Mouse (Mus musculus): ENCODE data around the gene Rmnd5a. TPM values are rescaled to one million over a fixed set of nuclear protein-coding genes. Genes with fewer than 3 reads are reported as not detected.
A peak's percentile ranks its signal among the peaks of the same experiment; 100 is the strongest.
"Not testable (repeated sequence)": the region's sequence is repeated elsewhere in the genome, so short reads cannot be mapped to it uniquely, and the experiment has no call there.

Gene Rmnd5a
- 10 to 100 TPM; 90.8 to 96.3 TPM for total RNA-seq (2021)

DNA sequence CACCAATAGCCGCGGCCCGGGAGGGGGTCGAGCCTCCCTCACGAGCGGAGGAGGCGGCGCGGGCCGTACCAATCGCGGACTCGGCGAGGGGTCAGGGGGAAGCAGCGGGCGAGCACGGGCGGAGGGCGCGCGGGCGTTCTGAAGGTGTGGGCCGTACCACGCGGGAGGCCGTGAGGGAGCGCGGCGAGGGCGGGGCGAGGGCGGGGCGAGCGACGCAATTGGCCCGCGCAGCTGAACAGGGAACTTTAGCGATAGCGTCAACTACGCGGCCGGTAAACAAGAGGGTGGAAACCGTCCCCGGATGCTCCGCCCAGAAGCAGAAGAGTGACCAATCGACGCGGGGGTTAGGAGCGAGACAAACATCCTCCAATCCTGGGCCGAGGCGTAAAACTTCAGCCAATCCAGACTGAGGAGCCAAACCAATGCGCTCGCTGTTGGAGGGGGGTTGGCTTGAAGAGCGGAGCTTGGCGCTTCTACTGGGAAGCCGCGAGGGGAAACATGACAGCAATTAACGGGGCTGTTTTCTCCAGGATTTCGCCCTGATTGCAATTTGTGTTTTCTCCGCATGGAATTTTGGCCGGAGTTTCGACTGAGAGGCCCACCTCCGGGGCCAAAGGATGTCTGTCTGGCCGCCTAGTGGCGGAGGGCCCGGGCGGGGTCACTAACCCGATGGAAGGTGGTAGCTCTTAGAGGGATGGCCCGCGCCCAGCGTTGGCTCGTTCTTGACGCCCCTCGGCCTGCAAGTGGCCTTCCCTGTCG, at the start of gene Rmnd5a:
Gene Rmnd5a (minus strand): TSS at position 146 of the 759 bp plus-strand sequence.
- DNase-seq (ENCODE audit: extremely low spot score in 1 of 2, low spot score in 1 of 2) = peak; percentile 93 to 98

DNA sequence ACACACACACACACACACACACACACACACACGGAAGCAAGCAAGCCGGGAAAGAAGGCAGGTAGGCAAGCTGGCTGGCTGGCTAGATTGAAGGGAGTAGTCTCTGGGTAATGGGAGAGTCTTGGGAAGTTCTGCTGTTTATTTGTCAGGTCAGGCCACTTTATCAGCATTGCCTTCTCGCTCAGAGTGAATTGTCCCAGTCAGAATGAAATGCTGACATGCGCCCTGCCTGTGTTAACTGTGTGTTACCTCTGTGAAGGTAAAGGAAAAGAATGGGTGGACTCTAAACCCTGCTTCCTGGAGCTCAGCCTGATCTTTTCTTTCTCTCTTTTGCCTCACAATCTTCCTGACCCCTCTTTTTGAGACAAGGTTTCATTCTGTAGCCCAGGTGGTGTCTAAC, 47.5 kb upstream of the Rmnd5a start:
- DNase-seq (ENCODE audit: extremely low spot score in 1 of 2, low spot score in 1 of 2) = no peak

DNA sequence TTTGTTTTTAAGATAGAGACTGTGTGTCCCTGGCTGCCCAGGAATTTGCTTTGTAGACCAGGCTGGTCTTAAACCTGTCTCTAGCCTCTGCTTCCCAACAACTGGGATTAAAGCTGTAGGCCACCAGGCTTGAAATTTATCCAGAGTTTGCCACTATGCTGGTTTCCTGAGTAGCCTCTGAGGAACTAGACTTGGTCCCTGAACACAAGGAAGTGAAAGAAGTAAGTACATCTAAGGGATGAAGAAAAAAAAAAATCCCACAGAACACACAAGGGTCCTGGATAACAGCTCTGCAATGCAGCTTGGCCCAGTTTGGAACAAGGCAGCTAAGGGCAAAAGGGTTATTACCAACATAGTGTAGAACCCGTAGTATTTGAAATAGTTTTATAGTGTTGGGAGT, 46.4 kb upstream of the Rmnd5a start:
- DNase-seq (ENCODE audit: extremely low spot score in 1 of 2, low spot score in 1 of 2) = no peak

DNA sequence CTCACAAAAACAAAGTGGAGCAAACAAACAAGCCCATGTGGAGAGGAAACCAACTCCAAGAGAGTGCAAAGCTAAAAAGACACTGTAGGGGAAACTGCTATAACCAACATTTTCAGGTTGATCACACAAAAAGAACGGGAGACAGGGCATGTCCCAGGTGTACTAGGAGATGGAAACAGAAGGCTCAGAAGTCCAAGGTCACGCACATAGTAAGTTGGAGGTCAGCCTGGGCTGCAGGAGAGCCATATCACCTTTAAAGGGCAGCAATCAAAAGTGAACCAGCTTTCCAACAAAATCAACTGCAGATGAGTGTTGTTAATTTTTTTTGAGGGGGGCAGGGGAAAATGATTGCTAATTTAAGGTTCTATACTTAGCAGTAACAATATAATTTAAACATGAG, 45.8 kb upstream of the Rmnd5a start:
- no peak for DNase-seq (ENCODE audit: extremely low spot score in 1 of 2, low spot score in 1 of 2)

DNA sequence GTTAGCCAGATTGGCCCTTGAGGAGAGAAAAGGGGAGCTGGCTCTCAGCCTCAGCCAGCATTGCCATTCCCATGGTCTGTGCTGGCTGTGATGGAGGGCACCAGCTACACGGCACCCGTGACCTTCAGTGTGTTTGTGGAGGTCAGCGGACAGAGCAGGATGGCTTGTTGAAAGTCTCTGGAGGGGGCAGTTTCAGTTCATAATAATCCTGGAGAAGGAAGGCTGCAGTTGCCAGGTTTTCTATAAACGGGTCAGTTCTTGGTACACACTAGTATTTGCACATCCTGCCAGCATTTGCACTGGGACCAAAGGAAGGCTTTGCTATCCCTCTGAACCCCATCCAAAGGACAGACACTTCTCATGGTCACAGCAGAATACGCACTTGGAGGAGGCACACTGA, 44.8 kb upstream of the Rmnd5a start:
- no peak for DNase-seq (ENCODE audit: extremely low spot score in 1 of 2, low spot score in 1 of 2)

DNA sequence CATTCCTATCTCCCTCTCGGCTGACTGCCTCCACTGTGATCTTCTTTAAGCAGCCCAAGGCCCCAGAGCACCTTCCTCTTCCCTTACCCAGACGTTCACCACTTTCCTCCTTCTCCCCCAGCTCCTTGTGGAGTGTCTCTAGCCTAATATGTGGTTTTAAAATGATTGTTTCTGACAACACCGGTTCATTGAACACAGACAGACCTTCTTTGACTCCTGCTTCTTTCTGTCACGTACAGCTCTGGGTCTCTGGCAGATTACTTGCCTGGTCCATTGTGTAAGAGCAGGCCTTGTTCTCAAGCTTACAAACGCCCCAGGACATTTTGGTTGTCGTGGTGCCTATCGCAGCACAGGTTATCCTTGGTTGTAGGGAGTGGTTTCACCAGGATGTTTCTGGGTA, 40.7 kb upstream of the Rmnd5a start:
- no peak for DNase-seq (ENCODE audit: extremely low spot score in 1 of 2, low spot score in 1 of 2)

DNA sequence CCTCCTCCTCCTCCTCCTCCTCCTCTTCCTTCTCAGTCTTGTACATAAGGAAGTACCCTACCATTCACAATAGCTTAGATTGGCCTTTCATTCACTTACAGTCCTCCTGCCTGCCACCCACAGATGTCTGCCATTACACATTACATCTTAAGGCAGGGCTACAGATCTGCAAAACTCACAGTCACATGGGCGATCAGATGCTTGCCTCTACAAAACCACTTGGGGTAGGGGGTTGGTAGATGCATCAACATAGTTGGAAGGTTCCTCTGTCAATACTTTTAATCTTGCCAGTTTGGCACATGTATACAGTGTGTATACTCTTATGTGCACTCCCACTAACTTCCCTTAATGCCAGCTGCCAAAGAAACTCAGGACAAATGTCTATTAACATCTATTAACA, 39.7 kb upstream of the Rmnd5a start:
- DNase-seq (ENCODE audit: extremely low spot score in 1 of 2, low spot score in 1 of 2) = no peak

DNA sequence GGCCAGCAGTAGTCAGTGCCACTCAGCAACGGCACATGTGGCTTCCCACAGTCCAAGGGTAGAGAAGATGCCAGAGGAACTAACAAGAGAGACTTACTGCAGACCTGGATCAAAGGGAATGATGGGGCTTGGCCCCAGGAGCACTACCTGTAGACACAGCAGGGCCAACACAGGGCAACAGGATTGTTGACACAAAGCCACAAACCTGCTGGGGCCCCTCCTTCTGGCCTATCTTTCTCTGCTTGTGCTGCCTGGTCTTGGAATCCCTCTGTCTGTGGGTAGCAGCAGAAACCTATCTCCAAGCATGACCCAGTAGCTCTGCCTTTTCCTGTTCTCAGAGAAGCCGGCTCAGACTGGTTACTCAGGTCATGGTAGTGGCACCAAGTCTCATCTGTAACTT, 39.2 kb upstream of the Rmnd5a start:
- DNase-seq (ENCODE audit: extremely low spot score in 1 of 2, low spot score in 1 of 2) = not testable (repeated sequence)

DNA sequence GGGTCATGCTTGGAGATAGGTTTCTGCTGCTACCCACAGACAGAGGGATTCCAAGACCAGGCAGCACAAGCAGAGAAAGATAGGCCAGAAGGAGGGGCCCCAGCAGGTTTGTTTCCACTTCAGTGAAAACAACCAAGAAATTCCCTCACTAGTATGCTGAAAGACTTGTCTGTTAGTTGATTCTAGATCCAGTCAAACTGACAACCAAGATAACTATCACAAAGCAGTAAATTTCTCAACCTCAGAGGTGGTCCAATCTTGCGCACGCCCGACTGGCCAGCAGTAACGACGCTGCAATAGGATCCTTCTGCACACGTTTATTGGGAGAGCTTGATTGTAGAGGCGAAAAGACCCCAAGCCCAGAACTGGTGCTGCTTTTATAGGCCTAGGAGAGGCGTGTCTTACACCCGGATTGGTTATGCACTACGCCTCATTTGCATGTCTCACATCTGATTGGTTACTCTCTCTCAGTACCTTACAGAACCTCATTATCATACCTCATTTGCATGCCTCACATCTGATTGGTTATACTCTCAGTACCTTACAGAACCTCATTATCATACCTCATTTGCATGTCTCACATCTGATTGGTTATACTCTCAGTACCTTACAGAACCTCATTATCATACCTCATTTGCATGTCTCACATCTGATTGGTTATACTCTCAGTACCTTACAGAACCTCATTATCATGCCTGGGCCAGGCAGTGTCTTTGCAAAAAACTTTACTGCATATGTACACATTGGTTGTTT, 38.6 kb upstream of the Rmnd5a start:
- DNase-seq (ENCODE audit: extremely low spot score in 1 of 2, low spot score in 1 of 2) = not testable (repeated sequence)

DNA sequence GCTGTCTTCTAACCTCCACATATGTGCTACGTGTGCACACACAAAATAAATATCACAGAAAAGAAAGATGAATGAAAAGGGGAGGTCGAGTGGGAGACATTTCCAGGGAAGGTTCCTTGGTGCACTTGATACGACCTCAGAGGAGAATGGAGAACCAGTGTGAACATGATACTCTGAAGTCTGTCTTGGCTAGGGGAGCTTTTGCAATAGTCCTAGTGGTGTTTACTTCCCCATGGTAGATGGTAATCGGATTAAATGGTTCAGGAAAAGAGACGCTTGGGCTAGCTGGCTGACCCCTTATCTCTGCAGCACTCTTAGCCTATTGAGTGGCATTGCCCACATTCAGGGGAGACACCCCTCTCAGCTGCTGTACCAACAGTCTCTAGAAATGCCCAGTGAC, 36.3 kb upstream of the Rmnd5a start:
- DNase-seq (ENCODE audit: extremely low spot score in 1 of 2, low spot score in 1 of 2) = no peak

DNA sequence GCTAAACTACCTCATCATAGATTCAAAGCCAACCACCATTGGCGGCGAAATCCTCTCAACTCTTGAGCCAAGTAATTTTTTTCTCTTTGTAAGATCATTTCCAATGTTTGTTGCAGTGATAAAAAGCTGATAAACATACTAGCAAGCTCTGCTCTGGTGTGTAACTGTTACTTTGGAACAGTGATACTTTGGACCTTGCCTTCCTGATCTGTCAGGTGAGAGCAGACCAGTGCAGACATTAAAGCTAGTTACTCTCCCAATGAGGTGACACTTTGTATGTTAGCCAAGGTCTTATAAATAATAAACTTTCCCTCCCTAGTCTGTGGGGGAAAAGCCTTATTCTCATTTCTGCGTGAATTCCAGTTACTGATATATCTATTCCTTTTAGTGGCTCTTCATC, 35.2 kb upstream of the Rmnd5a start:
- no peak for DNase-seq (ENCODE audit: extremely low spot score in 1 of 2, low spot score in 1 of 2)

DNA sequence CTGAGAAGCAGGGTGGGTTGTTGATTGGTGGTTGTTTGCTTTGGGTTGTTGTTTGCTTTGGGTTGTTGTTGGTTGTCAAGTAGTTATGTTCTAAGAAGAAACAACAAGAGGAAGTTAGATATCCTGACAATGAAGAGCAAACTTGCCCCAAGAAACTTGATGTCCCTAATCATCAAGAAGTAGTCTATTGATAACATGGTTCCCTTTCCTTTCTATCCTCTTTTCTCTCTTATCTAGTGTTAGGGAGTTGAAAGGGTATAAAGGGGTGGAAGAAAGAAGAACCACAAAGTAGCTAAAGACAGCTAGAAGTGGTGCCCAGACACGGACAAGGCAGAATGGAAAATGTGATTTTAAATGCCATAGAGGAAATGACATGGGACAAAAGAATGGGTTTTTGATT, 32.3 kb upstream of the Rmnd5a start:
- DNase-seq (ENCODE audit: extremely low spot score in 1 of 2, low spot score in 1 of 2) = no peak

DNA sequence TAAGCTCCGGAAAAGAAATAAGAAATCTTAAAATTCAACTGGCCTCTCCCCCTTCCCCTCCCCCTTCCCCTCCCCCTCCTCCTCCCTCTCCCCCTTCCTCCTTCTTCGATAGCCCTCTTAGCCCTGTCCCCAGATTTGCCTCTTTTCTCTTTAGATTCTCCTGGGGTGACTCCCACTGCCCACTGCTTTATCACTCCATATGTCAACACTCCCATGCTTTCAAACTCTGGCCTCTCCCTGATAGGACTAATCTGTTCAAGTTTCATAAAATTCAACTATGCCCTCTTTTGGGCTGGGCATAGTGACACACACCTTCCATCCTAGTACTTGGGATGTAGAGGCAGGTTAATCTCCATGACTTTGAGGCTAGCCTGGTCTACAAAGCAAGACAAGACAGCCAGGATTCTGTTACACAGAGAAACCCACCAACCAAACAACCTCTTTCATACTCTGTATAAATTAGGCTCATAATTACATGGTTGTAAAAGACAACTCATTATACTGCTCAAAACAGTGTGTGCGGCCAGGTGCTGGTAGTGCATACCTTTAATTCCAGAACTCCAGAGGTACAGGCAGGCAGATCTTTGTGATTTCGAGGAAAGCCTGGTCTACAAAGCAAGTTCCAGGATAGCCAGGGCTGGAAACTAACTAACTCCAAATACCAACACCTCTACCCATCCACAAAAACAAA, 31.5 kb upstream of the Rmnd5a start:
- no peak for DNase-seq (ENCODE audit: extremely low spot score in 1 of 2, low spot score in 1 of 2)

DNA sequence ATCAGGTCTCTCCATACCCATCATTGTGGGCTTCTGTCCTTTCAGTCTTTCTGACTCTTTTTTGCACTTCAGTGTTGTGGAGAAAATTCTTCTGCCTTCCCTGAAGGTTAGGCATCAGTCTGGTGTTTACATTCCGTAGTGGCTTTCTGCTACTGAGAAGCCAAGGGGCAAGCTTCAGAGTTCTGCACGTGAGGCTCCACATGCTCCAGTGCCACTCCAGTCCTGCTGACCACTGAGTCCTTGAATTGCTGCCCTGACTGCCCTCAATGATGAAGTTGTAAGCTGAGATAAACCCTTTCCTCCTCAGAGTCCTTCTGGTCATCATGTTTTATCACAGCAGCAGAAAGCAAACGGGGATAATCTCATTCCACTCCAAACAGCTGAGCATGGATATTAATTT, 28.9 kb upstream of the Rmnd5a start:
- DNase-seq (ENCODE audit: extremely low spot score in 1 of 2, low spot score in 1 of 2) = no peak

DNA sequence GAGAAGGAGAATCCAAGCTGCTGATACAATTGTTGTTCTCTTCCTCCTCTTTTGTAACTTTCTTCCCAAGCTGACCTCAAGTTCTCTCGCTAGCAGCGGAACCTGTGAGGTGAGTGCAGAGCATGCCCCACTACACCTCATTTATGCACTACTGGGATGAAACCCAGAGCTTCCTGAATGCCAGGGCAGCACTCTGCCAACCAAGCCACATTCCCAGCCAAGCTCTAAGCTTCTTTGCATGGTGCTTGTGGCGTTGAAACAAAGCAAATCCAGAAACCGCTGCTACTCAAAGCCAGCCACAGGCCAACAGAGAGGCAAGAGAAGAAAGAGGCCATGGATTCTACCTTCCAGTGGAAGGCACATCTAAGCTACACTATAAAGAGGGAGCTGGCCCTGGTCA, 27.3 kb upstream of the Rmnd5a start:
- no peak for DNase-seq (ENCODE audit: extremely low spot score in 1 of 2, low spot score in 1 of 2)

DNA sequence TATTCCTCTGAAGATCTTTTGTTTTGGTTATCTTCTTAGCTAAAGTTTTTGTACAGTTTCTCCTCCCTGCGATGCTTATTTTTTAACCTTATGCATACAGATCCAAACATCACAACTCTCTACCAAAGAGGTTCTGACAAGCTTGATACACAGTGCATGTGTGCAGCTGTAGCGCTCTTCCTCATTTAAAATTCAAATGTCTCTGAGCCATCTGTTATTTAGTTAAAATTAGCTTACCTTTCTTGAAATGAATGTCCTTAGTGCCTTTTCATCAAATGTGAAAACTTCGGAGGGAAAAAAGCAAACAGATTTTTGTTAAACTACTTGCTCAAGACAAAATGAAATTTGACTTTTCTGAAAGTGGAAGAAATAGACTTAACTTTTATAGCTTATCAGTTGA, 24.7 kb upstream of the Rmnd5a start:
- DNase-seq (ENCODE audit: extremely low spot score in 1 of 2, low spot score in 1 of 2) = no peak

DNA sequence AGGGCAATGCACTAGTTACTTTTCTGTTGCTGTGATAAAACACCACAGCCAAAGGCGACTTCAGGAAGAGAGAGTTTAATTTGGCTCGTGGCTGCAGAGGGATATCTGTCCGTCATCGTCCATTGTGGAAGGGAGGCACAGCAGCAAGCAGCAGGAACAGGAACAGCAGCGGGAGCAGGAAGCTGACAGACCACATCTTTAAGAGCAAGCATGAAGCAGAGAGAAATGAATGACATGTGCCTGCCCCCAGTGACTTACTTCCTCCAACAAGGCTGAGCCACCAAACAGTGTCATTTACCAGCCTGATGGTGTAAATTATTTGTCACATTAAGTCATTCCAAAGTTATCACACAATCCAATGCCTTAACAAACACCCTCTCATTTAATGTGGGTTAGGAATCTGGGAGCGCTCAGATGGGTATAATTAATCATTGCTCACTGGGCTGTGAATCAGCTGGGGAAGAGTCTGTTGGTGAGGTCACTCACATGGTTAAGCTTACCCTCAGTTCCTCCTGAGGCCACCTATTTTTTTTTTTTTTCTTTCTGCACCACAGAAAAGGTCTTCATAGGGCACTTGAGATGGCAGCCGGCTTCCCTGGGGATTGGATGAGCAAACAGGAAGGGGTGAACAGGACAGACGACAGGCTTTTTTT, 17.6 kb upstream of the Rmnd5a start:
- no peak for DNase-seq (ENCODE audit: extremely low spot score in 1 of 2, low spot score in 1 of 2)

DNA sequence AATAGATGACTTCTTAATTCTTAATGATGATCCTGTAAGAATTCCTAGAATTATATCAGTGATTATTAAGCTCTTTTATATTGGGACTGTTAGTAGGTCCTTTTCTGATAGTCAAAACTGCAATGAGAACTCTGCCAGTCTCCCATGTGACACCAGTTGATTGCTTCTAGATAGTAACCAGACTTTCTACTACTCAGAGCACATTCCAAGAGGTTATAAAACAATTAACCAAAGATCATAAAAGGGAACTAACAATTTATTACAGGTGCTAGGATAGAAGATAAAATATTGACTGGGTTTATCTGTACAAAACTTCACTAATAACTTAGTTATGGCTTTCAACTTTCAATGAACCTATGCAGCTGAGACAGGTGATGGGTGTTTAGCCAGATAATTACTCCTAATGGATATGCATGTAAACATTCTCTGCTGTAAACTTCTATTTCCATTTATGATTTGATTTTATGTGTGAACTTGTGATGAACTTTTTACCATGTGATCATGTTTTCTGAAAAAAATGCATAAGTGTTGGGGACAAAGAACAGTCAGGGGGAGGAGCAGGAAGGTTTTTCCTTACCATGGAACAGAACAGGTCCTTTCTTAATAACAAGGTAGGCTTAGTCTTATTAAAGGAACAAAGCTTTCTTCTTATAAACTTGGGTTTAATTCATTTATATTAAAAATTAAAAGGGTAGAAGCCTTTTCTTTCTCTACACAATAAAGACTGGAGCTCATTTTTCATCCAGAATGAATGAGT, 13.7 kb upstream of the Rmnd5a start:
- DNase-seq (ENCODE audit: extremely low spot score in 1 of 2, low spot score in 1 of 2) = not testable (repeated sequence)

DNA sequence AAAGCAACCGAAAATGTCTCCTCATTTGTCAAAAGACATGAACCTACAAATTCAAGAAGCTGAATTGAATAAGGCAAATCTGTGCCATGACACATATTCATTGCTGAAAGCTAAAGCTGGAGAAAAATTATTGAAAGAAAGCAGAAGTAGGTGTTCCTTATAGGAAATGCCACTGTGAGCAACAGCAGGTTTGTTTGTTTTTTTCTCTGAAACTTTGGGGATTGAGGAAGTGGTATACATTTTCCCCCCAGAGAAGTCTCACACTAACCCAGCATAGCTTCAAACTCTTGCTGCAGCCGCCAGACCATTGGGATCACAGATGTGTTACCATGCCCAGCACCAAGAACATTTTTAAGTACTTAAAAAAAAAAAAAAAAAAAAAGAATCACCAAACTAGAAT, 12.4 kb upstream of the Rmnd5a start:
- DNase-seq (ENCODE audit: extremely low spot score in 1 of 2, low spot score in 1 of 2) = no peak

DNA sequence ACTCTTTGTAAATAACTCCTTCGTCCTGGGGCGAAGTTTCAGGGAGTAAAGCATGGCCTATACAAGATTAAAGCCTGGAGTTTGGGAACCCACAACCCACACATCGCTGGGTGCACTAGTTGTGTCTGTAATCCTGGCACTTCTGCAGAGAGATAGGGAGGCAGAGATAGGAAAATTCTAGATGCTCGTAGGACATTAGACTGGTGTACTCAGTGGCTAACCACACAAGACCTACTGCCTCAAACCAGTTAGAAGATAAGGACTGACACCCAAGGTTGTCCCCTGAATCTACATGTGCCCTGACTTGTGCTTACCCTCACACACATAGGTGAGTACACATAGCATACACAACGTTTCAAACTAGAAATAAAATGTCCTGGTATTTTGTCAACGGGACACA, 5.1 kb upstream of the Rmnd5a start:
- DNase-seq (ENCODE audit: extremely low spot score in 1 of 2, low spot score in 1 of 2) = no peak

All from layer of hippocampus, postnatal 25 days (tissue).